Mouse (Mus musculus) inflammation-experienced regulatory T-cells, adult 6 months (primary cell): ENCODE results near the gene Pdgfa. TPM values are rescaled to one million over a fixed set of nuclear protein-coding genes. Genes with fewer than 3 reads are reported as not detected.

Source experiments
- ATAC-seq: one replicate; pipeline ENCODE4 v1.8.0; 2017
- polyA plus RNA-seq, 3 experiments: library from polyadenylated mRNA; unstranded; fragments of 100-300 nt; shearing (Covaris generic); gene quantifications; one replicate each; pipeline ENCODE4 v1.2.1; 2017

Gene Pdgfa
- polyA plus RNA-seq, 3 experiments from 2014 or later: 0.35 TPM; not detected in 2

GRCm38 (mm10) chr5:138953986-138954385 lies 43.2 kb downstream of the Pdgfa start:
- ATAC-seq: no peak

- ATAC-seq: no peak
These were observed 44.2 kb downstream of the Pdgfa start for GRCm38 (mm10) chr5:138952969-138953368.

GRCm38 (mm10) chr5:138951305-138951704 lies 45.9 kb downstream of the Pdgfa start:
- ATAC-seq: no peak

GRCm38 (mm10) chr5:138949165-138949564 lies 48.0 kb downstream of the Pdgfa start:
- ATAC-seq: no peak

- ATAC-seq: no peak
These were observed 48.9 kb downstream of the Pdgfa start for GRCm38 (mm10) chr5:138948031-138948980.

GRCm38 (mm10) chr5:138947487-138947886 lies 49.7 kb downstream of the Pdgfa start:
- ATAC-seq: no peak

GRCm38 (mm10) chr5:138946931-138947330 lies 50.2 kb downstream of the Pdgfa start:
- ATAC-seq: no peak

GRCm38 (mm10) chr5:138945011-138945410 lies 52.2 kb downstream of the Pdgfa start:
- no peak for ATAC-seq

- no peak for ATAC-seq
These were observed 52.6 kb downstream of the Pdgfa start for GRCm38 (mm10) chr5:138944551-138944950.

GRCm38 (mm10) chr5:138941842-138942241 lies 55.3 kb downstream of the Pdgfa start:
- ATAC-seq: no peak

- no peak for ATAC-seq
These were observed 56.6 kb downstream of the Pdgfa start for GRCm38 (mm10) chr5:138940576-138940975.

GRCm38 (mm10) chr5:138938572-138939163 lies 58.5 kb downstream of the Pdgfa start:
- no peak for ATAC-seq

GRCm38 (mm10) chr5:138936399-138937089 lies 60.6 kb downstream of the Pdgfa start:
- no peak for ATAC-seq

- no peak for ATAC-seq
These were observed 62.6 kb downstream of the Pdgfa start for GRCm38 (mm10) chr5:138934540-138934939.

- ATAC-seq: no peak
These were observed 64.4 kb downstream of the Pdgfa start for GRCm38 (mm10) chr5:138932460-138933432.

- no peak for ATAC-seq
These were observed 65.3 kb downstream of the Pdgfa start for GRCm38 (mm10) chr5:138931836-138932235.

- ATAC-seq: no peak
These were observed 67.2 kb downstream of the Pdgfa start for GRCm38 (mm10) chr5:138929879-138930507.
